Mouse (Mus musculus) megakaryocyte, embryonic 14.5 days (primary cell): ENCODE results near the gene Hmcn1.

ENCODE experiments used
- FLI1 ChIP-seq: IDR thresholded peaks from 2 replicates; pipeline ENCODE4 v1.6.1; 2012; ENCODE audit warnings: low read length, inconsistent platforms, mixed read lengths
- GATA1 ChIP-seq: IDR thresholded peaks from 3 replicates; pipeline ENCODE4 v1.6.1; 2012; ENCODE audit warnings: mixed read lengths, low read length, inconsistent platforms, borderline replicate concordance

- no peak for TF ChIP-seq GATA1
- no peak for TF ChIP-seq FLI1
Observed at GRCm38 (mm10) chr1:151000714-151001113, 7.5 kb upstream of the Hmcn1 start.
